Mouse (Mus musculus): ENCODE results near the gene Bpifa5. TPM values are rescaled to one million over a fixed set of nuclear protein-coding genes. Genes with fewer than 3 reads are reported as not detected.

Gene Bpifa5
- polyA plus RNA-seq, 1 experiment from 2014 or later, result not detected

DNA sequence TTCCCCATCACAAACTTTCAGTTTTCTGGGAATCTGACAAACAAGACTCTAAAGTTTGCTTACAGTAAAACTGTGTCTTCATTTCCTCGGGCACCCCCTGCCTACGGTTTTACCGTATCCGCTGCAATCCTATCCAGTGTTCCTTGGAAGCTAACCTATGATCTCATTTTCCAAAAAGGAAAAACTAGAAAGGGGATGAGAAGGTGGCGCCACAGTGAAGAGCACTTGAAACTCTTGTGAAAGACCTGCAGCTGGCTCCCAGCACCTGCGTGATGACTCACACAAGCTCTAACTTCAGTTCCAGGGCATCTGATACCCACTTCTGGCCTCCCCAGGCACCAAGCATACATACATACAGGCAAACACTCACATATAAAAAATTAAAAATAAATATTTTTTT lies 22.9 kb downstream of the Bpifa5 start:
- peaks cover 2% of the 10 kb centered on the region for H3K27me3 ChIP-seq
- TF ChIP-seq CTCF (IDR thresholded peaks at IDR 0.05), result no peak
- ATAC-seq (no peak), DNase-seq (ENCODE audit: low read depth, low spot score) (no peak)
- in situ Hi-C loops (cut with MboI; ENCODE audit: low pct_unique_long_range_greater_than_20kb), result no loop called here
- POLR2A ChIA-PET, result no interaction called here
- CTCF ChIA-PET, result interaction anchor here (1.8 to 2.2 kb wide), 2 partner anchors 22 to 115 kb away, joined by 4 read pairs; no protein-coding TSS in a partner anchor

DNA sequence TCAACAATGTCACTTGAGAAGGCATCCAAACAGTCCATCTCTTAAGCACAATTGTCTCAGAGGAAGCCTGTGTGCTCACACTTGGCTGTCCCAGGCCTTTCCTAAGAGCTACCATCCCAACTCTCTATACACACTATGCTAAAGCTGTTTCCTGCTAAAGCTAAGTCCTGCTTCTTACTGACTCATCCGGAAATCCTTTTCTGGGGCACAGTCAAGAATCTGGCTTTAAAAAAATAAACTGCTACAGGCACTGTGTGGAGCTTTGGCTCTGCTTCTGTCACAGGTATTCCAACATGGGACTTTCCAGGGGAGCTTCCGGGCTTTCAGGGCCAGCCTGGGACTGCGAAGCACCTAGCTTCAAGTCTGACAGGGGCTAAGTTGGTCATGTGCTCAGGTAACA lies 23.3 kb downstream of the Bpifa5 start:
- ATAC-seq (no peak), DNase-seq (ENCODE audit: low read depth, low spot score) (no peak)
- ChIA-PET POLR2A (no interaction called here), CTCF (interaction anchor here (1.0 to 2.2 kb wide), 3 partner anchors 10 to 115 kb away, joined by 4 read pairs; no protein-coding TSS in a partner anchor)
- in situ Hi-C loops (cut with MboI; ENCODE audit: low pct_unique_long_range_greater_than_20kb), result no loop called here
- peaks cover 2% of the 10 kb centered on the region for H3K27me3 ChIP-seq
- TF ChIP-seq CTCF (IDR thresholded peaks at IDR 0.05), result no peak

DNA sequence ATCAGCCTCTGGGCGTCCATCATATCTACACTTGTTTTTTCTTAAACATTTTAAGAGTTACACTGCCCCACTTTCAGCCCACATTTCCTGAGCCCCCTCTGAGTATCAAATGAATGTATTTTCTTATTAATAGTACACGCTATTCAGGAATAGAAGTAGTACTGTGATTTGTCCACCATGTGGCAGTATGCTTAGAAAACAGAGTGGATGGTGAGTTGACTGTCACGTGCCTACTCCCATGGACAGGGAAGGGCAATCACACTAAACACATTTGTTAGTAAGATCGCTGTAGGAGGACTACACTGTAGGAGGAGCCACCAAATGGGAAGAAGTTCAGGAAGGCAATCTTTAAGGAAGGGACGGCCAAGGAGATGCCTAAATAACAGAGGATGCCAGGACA lies 25.1 kb downstream of the Bpifa5 start:
- POLR2A ChIA-PET, result no interaction called here
- DNase-seq (ENCODE audit: low read depth, low spot score) (no peak), ATAC-seq (no peak)
- CTCF ChIA-PET, result no interaction called here
- H3K27me3 ChIP-seq, result peaks cover 2% of the 10 kb centered on the region
- no peak for TF ChIP-seq CTCF (IDR thresholded peaks at IDR 0.05)
- in situ Hi-C loops (cut with MboI; ENCODE audit: low pct_unique_long_range_greater_than_20kb), result no loop called here

DNA sequence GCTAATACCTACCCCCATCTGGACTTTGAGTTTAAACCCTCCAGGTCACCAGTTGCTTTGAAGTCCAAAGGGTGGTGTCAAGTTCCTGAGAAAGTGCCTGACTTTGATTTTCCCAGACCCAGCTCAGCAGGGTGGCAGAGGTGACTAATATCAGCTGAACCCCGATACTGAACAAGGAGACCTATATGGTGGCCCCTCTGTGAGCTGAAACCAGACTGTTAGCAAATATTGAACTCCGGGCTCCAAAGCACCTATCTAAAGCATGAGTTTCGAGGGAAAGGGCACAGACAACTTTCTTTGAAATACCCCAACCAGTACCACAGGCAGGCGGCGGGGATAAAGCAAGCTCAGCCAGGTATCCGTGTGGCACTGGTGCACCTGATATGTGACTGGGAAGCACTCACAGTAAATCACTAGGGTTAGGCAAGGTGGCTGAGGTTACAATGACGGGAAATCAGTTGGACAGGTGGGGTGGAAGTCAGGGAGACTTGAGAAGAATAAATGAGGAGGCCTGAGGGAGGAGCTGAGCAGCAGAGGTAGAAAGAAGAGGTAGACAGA lies 27.5 kb downstream of the Bpifa5 start:
- in situ Hi-C loops (cut with MboI; ENCODE audit: low pct_unique_long_range_greater_than_20kb), result no loop called here
- DNase-seq (ENCODE audit: low read depth, low spot score) (no peak), ATAC-seq (no peak)
- TF ChIP-seq CTCF (IDR thresholded peaks at IDR 0.05), result no peak
- ChIA-PET POLR2A (no interaction called here), CTCF (no interaction called here)
- H3K27me3 ChIP-seq, result peaks cover 5% of the 10 kb centered on the region

DNA sequence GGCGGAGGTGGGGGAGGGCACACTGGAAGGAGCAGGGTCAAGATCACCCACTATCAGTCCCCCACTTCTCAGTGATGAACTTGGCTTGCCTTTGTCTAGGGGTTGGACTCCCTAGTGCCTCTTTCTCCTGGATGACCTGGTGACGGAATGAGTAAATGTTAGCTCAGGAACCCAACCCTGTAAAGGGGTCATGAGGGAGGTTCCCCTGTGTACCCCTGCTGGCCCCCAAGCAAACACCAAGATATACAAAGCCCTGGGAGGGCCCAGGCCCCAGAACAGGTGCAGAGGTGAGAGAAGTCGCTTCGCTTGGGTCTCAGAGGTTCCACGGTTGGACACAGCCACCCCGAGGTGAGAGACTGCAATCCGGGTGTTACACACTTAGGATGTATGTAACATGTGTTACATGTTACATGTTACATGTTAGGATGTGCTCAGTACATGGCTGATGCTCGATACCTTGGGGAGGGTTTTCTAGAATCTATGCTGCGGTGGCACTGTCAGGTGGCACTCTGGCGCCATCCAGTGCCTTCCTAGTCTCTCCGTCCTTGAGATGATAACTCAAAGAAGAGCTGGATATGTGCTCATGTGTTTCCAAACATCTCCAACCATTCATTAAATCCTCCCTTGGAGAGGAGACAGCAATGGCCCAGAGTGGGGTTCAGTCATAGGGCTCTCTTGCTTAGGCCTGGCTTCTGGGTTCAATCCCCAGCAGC lies 28.3 kb downstream of the Bpifa5 start, which contains the start of gene Bpifb1:
TSS of gene Bpifb1 (plus strand) at position 273 of the 713 bp plus-strand sequence.
- ATAC-seq (no peak), DNase-seq (ENCODE audit: low read depth, low spot score) (no peak)
- CTCF ChIA-PET, result no interaction called here
- TF ChIP-seq CTCF (IDR thresholded peaks at IDR 0.05), result no peak
- peaks cover 9% of the 10 kb centered on the region for H3K27me3 ChIP-seq
- POLR2A ChIA-PET, result no interaction called here
- in situ Hi-C loops (cut with MboI; ENCODE audit: low pct_unique_long_range_greater_than_20kb), result no loop called here

DNA sequence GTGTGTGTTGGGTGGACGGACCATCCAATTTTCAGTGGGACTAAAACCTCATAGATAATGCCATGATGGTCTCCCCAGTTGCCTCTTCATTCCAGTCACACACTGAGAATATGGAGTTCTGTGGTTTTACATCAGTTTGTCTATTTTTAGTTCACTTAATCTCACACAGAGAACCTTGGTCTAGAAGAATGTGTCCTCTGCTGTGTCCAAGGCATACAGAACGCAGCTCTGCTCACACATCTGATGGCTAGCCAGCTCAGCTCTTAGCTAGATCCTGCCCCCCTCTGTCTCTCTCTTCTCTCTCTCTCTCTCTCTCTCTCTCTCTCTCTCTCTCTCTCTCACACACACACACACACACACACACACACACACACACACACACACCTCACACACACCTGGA lies 29.7 kb downstream of the Bpifa5 start:
- TF ChIP-seq CTCF (IDR thresholded peaks at IDR 0.05), result no peak
- ATAC-seq (no peak), DNase-seq (ENCODE audit: low read depth, low spot score) (no peak)
- in situ Hi-C loops (cut with MboI; ENCODE audit: low pct_unique_long_range_greater_than_20kb), result no loop called here
- CTCF ChIA-PET, result no interaction called here
- peaks cover 12% of the 10 kb centered on the region for H3K27me3 ChIP-seq
- POLR2A ChIA-PET, result no interaction called here

DNA sequence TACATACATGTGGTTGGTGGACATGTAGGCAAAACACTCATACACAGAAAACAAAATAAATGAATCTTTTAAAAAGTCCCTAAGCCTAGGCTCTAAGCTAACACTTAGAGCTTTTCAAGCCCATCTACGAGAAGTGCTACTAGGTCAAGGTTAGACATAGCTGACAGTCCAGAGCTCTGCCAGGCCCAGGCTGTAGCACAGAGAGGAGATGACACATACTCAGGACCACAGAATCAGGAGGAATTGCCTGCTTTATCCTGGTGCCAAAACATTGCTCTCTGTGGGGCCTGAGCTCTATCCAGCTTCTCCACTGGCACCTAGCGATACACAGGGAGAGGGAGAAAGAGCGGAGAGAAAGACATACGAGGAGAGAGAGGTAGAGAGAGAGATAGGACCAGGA lies 30.7 kb downstream of the Bpifa5 start:
- ATAC-seq (no peak), DNase-seq (ENCODE audit: low read depth, low spot score) (no peak)
- H3K27me3 ChIP-seq, result peaks cover 16% of the 10 kb centered on the region
- POLR2A ChIA-PET, result no interaction called here
- no peak for TF ChIP-seq CTCF (IDR thresholded peaks at IDR 0.05)
- CTCF ChIA-PET, result no interaction called here
- in situ Hi-C loops (cut with MboI; ENCODE audit: low pct_unique_long_range_greater_than_20kb), result no loop called here

DNA sequence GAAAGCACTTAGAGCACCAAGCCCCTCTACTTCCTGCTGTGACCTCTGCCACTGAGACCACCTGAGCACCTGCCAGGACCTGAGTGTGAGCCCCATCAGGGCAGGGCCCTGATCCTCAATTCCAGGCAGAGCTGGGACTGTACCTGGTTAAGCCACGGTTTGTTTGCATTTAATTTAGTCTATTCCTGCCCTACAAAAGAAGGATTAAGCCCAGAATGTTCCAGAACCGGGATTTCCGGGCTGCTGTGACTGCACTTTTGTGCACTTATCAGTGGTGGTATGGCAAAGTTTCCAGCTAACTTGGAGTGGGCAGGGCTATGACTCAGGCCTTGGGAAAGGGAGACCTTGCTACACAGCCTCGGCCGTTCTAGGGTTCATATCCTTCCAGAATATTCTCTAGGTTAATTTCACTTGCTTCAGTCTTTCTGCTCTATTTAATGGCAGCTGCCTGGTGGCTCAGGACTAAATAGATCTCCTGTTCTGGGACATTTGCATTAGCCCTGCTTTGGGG lies 31.6 kb downstream of the Bpifa5 start:
- peaks cover 21% of the 10 kb centered on the region for H3K27me3 ChIP-seq
- in situ Hi-C loops (cut with MboI; ENCODE audit: low pct_unique_long_range_greater_than_20kb), result no loop called here
- DNase-seq (ENCODE audit: low read depth, low spot score) (no peak), ATAC-seq (no peak)
- ChIA-PET CTCF (no interaction called here), POLR2A (no interaction called here)
- TF ChIP-seq CTCF (IDR thresholded peaks at IDR 0.05), result no peak

DNA sequence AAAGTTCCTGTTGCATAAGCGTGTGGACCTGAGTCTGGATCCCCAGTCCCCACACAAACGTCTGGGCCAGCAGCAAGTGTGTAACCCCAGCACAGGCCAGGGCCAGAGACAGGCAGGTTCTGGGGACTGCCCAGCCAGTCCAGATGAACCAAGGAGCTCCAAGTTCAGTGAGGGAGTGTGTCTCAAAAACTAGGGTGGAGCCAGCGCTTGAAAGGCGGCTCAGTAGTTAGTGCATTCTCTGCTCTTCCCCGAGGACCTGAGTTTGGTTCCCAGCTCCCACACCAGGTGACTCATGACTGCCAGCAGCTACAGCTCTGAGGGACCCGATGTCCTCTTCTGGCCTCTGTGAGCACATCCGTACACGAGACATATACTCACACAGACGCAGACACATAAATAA lies 34.6 kb downstream of the Bpifa5 start:
- in situ Hi-C loops (cut with MboI; ENCODE audit: low pct_unique_long_range_greater_than_20kb), result no loop called here

DNA sequence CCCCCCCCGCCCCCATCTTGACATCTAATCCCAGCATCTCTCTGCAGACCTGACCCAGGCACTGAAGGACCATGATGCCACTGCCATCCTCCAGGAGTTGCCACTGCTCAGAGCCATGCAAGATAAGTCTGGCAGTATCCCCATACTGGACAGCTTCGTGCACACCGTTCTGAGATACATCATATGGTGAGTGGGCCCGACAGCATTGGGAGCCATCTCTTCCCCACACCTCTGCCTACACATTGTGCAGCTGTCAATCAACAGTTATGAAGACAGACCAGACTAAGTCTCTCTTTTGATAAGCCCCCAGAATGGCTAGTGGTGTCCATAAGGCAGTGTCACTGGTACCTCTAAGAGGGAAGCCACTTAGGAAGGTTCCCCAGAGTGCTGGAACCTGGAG lies 42.2 kb downstream of the Bpifa5 start:
- in situ Hi-C loops (cut with MboI; ENCODE audit: low pct_unique_long_range_greater_than_20kb), result loop anchor here (25.0 kb wide), 1 partner anchor 383 kb away; no protein-coding TSS in a partner anchor
- POLR2A ChIA-PET, result no interaction called here
- ATAC-seq, result no peak
- TF ChIP-seq CTCF (IDR thresholded peaks at IDR 0.05), result no peak
- DNase-seq (ENCODE audit: low read depth, low spot score), result no peak
- CTCF ChIA-PET, result no interaction called here
- H3K27me3 ChIP-seq, result no peaks in the 10 kb centered on the region

More for the DNA sequence above, 34.6 kb downstream of the Bpifa5 start:
- CTCF ChIA-PET, result no interaction called here
- H3K27me3 ChIP-seq, result peaks cover 26% of the 10 kb centered on the region
- no peak for ATAC-seq
- no peak for DNase-seq (ENCODE audit: low read depth, low spot score)
- no peak for TF ChIP-seq CTCF (IDR thresholded peaks at IDR 0.05)
- POLR2A ChIA-PET, result no interaction called here

DNA sequence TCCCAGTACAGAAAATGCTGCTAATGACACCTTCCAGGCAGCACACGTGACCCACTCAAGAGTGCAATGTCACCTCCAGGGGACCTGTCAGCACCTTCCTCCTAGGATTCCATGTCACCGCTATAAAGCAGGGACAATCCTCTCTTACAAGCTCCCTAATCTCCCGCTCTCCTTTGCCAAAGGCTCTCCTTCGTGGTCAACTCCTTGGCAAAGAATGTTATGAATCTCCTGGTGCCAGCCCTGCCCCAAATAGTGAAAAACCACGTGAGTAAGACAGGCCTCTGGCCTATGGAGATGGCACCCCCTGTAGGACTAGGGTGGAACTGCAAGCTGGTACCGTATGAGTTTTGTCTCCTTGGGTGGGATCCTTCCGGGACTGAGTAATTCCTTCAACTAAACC lies 44.5 kb downstream of the Bpifa5 start:
- in situ Hi-C loops (cut with MboI; ENCODE audit: low pct_unique_long_range_greater_than_20kb), result loop anchor here (25.0 kb wide), 1 partner anchor 380 kb away; no protein-coding TSS in a partner anchor
- CTCF ChIA-PET, result interaction anchor here (0.7 to 1.1 kb wide), 3 partner anchors 11 to 21 kb away, joined by 3 to 4 read pairs (median 3); partner anchors contain the start of gene Bpifb5
- no peak for DNase-seq (ENCODE audit: low read depth, low spot score)
- POLR2A ChIA-PET, result no interaction called here
- TF ChIP-seq CTCF (IDR thresholded peaks at IDR 0.05), result peak; percentile 78
- ATAC-seq, result no peak
- no peaks in the 10 kb centered on the region for H3K27me3 ChIP-seq

Measured in Patski (cell line).